Comparison of ENCODE assay signal across 22 mouse cellular contexts in the genomic region with DNA sequence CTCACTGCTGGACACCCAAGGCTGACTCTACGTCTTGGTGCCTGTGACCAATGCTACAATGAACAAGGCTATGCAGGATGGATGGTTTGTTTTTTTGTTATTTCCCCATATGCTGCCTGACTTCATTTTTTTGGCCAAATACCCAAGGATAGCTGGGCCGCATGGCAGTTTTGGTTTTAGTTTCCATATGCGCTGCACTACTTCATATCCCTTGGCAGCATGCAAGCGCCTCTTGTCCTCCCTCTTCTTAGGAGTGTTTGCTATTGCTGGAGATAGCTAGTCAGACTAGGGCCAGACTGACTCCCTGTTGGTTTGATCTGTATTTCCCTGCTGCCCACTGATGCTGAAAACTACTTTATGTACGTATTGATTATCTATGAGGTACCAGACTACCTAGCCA.
"Had no signal": no experiment of that assay in that cellular context is flagged by ENCODE, and none has a peak within 500 bp of the region (broad histone marks: within the 10 kb centered on the region; RNA-seq: fewer than 3 reads in every experiment).

No protein-coding gene starts in this region.

- H3K4me1 ChIP-seq: limb, embryonic 10.5 days; limb, embryonic 13.5 days; liver, embryonic 12.5 days; liver, embryonic 15.5 days; lung, embryonic 15.5 days; midbrain, embryonic 12.5 days; midbrain, embryonic 15.5 days; neural tube, embryonic 12.5 days; neural tube, embryonic 15.5 days had no signal

- H3K27me3 ChIP-seq: limb, embryonic 13.5 days; liver, embryonic 12.5 days; liver, embryonic 15.5 days; lung, embryonic 15.5 days; midbrain, embryonic 12.5 days; midbrain, embryonic 15.5 days; neural tube, embryonic 12.5 days; neural tube, embryonic 15.5 days had no signal

- H3K9me3 ChIP-seq: limb, embryonic 10.5 days; limb, embryonic 13.5 days; liver, embryonic 12.5 days; liver, embryonic 15.5 days; lung, embryonic 15.5 days; midbrain, embryonic 12.5 days; midbrain, embryonic 15.5 days; neural tube, embryonic 12.5 days; neural tube, embryonic 15.5 days had no signal

- ATAC-seq: liver, embryonic 12.5 days; midbrain, embryonic 15.5 days had no signal

- H3K27ac ChIP-seq: limb, embryonic 10.5 days; limb, embryonic 13.5 days; liver, embryonic 12.5 days; liver, embryonic 15.5 days; lung, embryonic 15.5 days; macrophage; midbrain, embryonic 12.5 days; midbrain, embryonic 15.5 days; neural tube, embryonic 12.5 days; neural tube, embryonic 15.5 days; stomach, postnatal 0 days had no signal

- H3K4me2 ChIP-seq: limb, embryonic 13.5 days; liver, embryonic 12.5 days; liver, embryonic 15.5 days; lung, embryonic 15.5 days; midbrain, embryonic 12.5 days; midbrain, embryonic 15.5 days; neural tube, embryonic 12.5 days; neural tube, embryonic 15.5 days had no signal

- H3K9ac ChIP-seq: limb, embryonic 13.5 days; liver, embryonic 12.5 days; liver, embryonic 15.5 days; lung, embryonic 15.5 days; midbrain, embryonic 12.5 days; midbrain, embryonic 15.5 days; neural tube, embryonic 12.5 days; neural tube, embryonic 15.5 days had no signal

- DNase-seq: kidney, postnatal 14 days; kidney, postnatal 4 days; liver; lung, adult 18-20 months; lung, postnatal 10 days; right cerebral cortex, adult 18-20 months; right cerebral cortex, postnatal 14 days; right cerebral cortex, postnatal 4 days; thymus, adult 2 months; thymus, postnatal 14 days; thymus, postnatal 4 days had no signal

- H3K4me3 ChIP-seq: limb, embryonic 10.5 days; limb, embryonic 13.5 days; liver, embryonic 12.5 days; liver, embryonic 15.5 days; lung, embryonic 15.5 days; midbrain, embryonic 12.5 days; midbrain, embryonic 15.5 days; neural tube, embryonic 12.5 days; neural tube, embryonic 15.5 days had no signal
